Mouse (Mus musculus) forebrain, embryonic 15.5 days (tissue): ENCODE measurements around the gene Hsd17b7. TPM values are rescaled to one million over a fixed set of nuclear protein-coding genes. Genes with fewer than 3 reads are reported as not detected.

Experiments used
- ATAC-seq: fragments of 200-750 bp; cut with Nextera tagmentation; replicated peaks from 2 replicates; pipeline ENCODE4 v1.8.0; 2017; ENCODE audit warnings: mild to moderate bottlenecking, moderate TSS enrichment, moderate library complexity
- H3K27ac ChIP-seq: fragments of 300-500 bp; sonication (generic); replicated peaks from 2 replicates; pipeline ENCODE4 v1.5.1; 2015; ENCODE audit warnings: mild to moderate bottlenecking, inconsistent platforms
- H3K27me3 ChIP-seq: fragments of 300-500 bp; sonication (generic); 2 replicates; pipeline ENCODE4 v1.6.1; 2015; ENCODE audit warnings: inconsistent platforms
- H3K36me3 ChIP-seq: fragments of 300-500 bp; sonication (generic); 2 replicates; pipeline ENCODE4 v1.6.1; 2015; ENCODE audit warnings: mild to moderate bottlenecking, inconsistent platforms
- H3K4me1 ChIP-seq: fragments of 300-500 bp; sonication (generic); 2 replicates; pipeline ENCODE4 v1.6.1; 2015; ENCODE audit warnings: inconsistent platforms
- H3K4me2 ChIP-seq: fragments of 300-500 bp; sonication (generic); replicated peaks from 2 replicates; pipeline ENCODE4 v1.6.1; 2015; ENCODE audit warnings: mild to moderate bottlenecking, inconsistent platforms
- H3K4me3 ChIP-seq: fragments of 300-500 bp; sonication (generic); 2 replicates; pipeline ENCODE4 v1.5.1; 2015; ENCODE audit warnings: mild to moderate bottlenecking, inconsistent platforms
- H3K9ac ChIP-seq: fragments of 300-500 bp; sonication (generic); replicated peaks from 2 replicates; pipeline ENCODE4 v1.6.1; 2015; ENCODE audit warnings: mild to moderate bottlenecking, inconsistent platforms
- H3K9me3 ChIP-seq: fragments of 300-500 bp; sonication (generic); 2 replicates; pipeline ENCODE4 v1.6.1; 2016; ENCODE audit warnings: inconsistent platforms
- WGBS: fragments of 180-500 bp; shearing (Covaris S2); methylation state at CpG from one replicate; pipeline ENCODE4 v1.1.7; 2015; ENCODE audit warnings: mixed read lengths; 5-methylcytosine and 5-hydroxymethylcytosine counted together
- polyA plus RNA-seq: library from polyadenylated mRNA; unstranded; fragments of >200 nt; fragmentation: Nextera tagmentation; extraction: Ambion mirVana; gene quantifications from 2 replicates; pipeline ENCODE4 v1.2.1, GENCODE M21; 2015

Hsd17b7 gene
- polyA plus RNA-seq, 1 experiment from 2014 or later = 15.2 TPM

DNA sequence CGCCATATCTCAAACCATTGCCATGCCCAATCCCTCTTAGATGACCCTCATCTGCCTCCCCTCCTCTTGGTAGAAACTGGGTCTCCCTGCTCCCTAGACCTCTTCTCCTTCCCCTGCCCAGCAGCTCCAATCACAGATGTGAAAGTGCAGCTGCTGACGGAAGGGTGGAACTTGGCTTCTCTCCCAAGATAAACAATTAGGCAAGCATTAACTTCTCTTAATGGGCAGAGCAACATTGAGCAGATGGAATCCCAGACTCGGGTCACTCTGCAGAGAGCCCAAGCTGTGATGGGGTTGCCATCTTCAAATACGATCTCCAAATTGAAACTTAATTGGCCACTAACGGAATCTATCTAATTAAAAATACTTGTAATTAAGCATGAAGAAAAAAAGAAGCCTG is 59.9 kb downstream of the Hsd17b7 start:
- no peaks in the 10 kb centered on the region for H3K36me3 ChIP-seq
- ATAC-seq = peak; percentile 60; the same call in 1 of the 2 replicates
- H3K4me1 ChIP-seq = no peaks in the 10 kb centered on the region
- H3K4me2 ChIP-seq = no peak overlapping the region
- H3K27ac ChIP-seq = no peak overlapping the region
- H3K27me3 ChIP-seq = no peaks in the 10 kb centered on the region
- no peak overlapping the region for H3K9ac ChIP-seq
- H3K4me3 ChIP-seq = no peak overlapping the region
- 53% methylated on average over 5 of the region's 5 CpGs for WGBS
- no peaks in the 10 kb centered on the region for H3K9me3 ChIP-seq

DNA sequence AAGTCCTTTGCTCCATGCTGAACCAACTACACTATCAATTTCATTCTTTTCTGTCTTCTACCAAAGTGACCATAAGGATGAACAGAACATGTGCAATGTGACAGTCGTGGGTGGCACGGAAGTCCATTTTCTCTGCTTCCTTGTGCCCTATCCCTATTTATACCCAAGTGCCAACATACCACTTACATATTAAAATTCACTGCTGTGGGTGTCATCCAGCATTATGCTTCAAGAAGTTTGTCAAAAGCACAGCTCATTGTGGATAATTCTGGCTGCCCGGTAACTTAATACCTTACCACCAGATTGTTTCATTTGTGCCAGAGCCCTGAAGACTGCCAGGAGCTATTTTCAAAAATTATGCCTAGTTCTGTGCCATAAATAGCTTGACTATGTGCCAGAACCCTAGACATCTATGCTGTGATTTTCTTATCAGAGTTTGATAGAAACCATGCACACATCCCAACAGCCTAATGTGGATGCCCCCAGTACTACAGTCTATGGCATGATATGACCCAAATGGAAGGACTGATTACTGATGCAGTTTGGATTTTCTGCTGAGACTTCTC is 68.2 kb downstream of the Hsd17b7 start:
- no peak overlapping the region for H3K27ac ChIP-seq
- H3K9ac ChIP-seq = no peak overlapping the region
- no peaks in the 10 kb centered on the region for H3K27me3 ChIP-seq
- 88% methylated on average over 3 of the region's 3 CpGs for WGBS
- ATAC-seq = no peak
- H3K36me3 ChIP-seq = no peaks in the 10 kb centered on the region
- H3K4me3 ChIP-seq = no peak overlapping the region
- no peaks in the 10 kb centered on the region for H3K9me3 ChIP-seq
- H3K4me2 ChIP-seq = no peak overlapping the region
- H3K4me1 ChIP-seq = no peaks in the 10 kb centered on the region

Other genes starting within 250 kb of the Hsd17b7 start
- 50.6 and 54.3 TPM in 2 replicates for gene Rgs4, start 221.6 kb downstream of the Hsd17b7 start, polyA plus RNA-seq
- 1.1 and 1.9 TPM in 2 replicates for gene Ccdc190, start 40.6 kb downstream of the Hsd17b7 start, polyA plus RNA-seq
- 8.1 and 8.5 TPM in 2 replicates for gene Ddr2, start 141.5 kb upstream of the Hsd17b7 start, polyA plus RNA-seq
- 55.2 and 58.7 TPM in 2 replicates for gene Uap1, start 205.7 kb upstream of the Hsd17b7 start, polyA plus RNA-seq
- gene Uhmk1, start 246.2 kb upstream of the Hsd17b7 start, polyA plus RNA-seq = 7.1 and 7.5 TPM in 2 replicates